Mouse (Mus musculus) myocyte (in vitro differentiated cells): Measurements from ENCODE around the gene Fahd1.

Experiments used
- CEBPB ChIP-seq: IDR thresholded peaks from 2 replicates; pipeline ENCODE4 v1.6.1; 2011; ENCODE audit warnings: mild to moderate bottlenecking, moderate library complexity; ENCODE audit not compliant: poor library complexity, insufficient read depth, severe bottlenecking
- E2F4 ChIP-seq: IDR thresholded peaks from one replicate; pipeline ENCODE4 v1.6.1; 2011; ENCODE audit warnings: mild to moderate bottlenecking, control low read depth, moderate library complexity; ENCODE audit not compliant: insufficient read depth
- MAX ChIP-seq: IDR thresholded peaks from one replicate; pipeline ENCODE4 v1.6.1; 2011; ENCODE audit warnings: low read depth, mild to moderate bottlenecking, control low read depth
- MYOD1 ChIP-seq, 3 experiments: IDR thresholded peaks; one replicate each; pipeline ENCODE4 v1.6.1; 2011; ENCODE audit warnings: control low read depth in 2 of 3, low read depth in 2 of 3, mild to moderate bottlenecking in 2 of 3, moderate library complexity in 1 of 3; ENCODE audit not compliant: insufficient read length in 2 of 3, control insufficient read depth in 1 of 3
- MYOG ChIP-seq, 3 experiments: IDR thresholded peaks; one replicate each; pipeline ENCODE4 v1.6.1; 2011; ENCODE audit warnings: control low read depth in 2 of 3, low read depth in 2 of 3, mild to moderate bottlenecking in 2 of 3; ENCODE audit not compliant: insufficient read length in 2 of 3, control insufficient read depth in 1 of 3, insufficient read depth in 1 of 3
- POLR2A ChIP-seq: IDR thresholded peaks from one replicate; pipeline ENCODE4 v1.6.1; 2011; ENCODE audit warnings: low read depth, mild to moderate bottlenecking, control low read depth, moderate library complexity; ENCODE audit not compliant: insufficient read length
- TCF12 ChIP-seq: IDR thresholded peaks from one replicate; pipeline ENCODE4 v1.6.1; 2011; ENCODE audit warnings: mild to moderate bottlenecking, control low read depth; ENCODE audit not compliant: poor library complexity, insufficient read depth, severe bottlenecking
- USF1 ChIP-seq: IDR thresholded peaks from one replicate; pipeline ENCODE4 v1.6.1; 2011; ENCODE audit warnings: low read depth, mild to moderate bottlenecking, control low read depth, moderate library complexity

- no peak for TF ChIP-seq USF1
- no peak for TF ChIP-seq POLR2A
- no peak for TF ChIP-seq MAX
- no peak for TF ChIP-seq CEBPB
- TF ChIP-seq E2F4 = no peak
- no peak for TF ChIP-seq MYOG (IDR thresholded peaks at IDR 0.05; ENCODE audit: control insufficient read depth in 1 of 3, insufficient read depth in 1 of 3, insufficient read length in 2 of 3, low read depth in 2 of 3)
- no peak for TF ChIP-seq TCF12
- TF ChIP-seq MYOD1 (IDR thresholded peaks at IDR 0.05; ENCODE audit: control insufficient read depth in 1 of 3, insufficient read length in 2 of 3, low read depth in 2 of 3) = no peak
Measured at GRCm38 (mm10) chr17:24821351-24822280, 28.5 kb downstream of the Fahd1 start.
